Mouse (Mus musculus) bone marrow macrophage, adult 2 months (primary cell): Measurements from ENCODE around the gene Slc31a1. TPM values are rescaled to one million over a fixed set of nuclear protein-coding genes. Genes with fewer than 3 reads are reported as not detected.

Experiments used
- H3K27ac ChIP-seq: 2 replicates; pipeline ENCODE4 v1.5.1; 2012; ENCODE audit warnings: low read depth, low read length; ENCODE audit not compliant: insufficient read depth
- H3K4me1 ChIP-seq: 2 replicates; pipeline ENCODE4 v1.6.1; 2012; ENCODE audit warnings: low read length; ENCODE audit not compliant: control insufficient read depth, insufficient read depth
- H3K4me3 ChIP-seq: 2 replicates; pipeline ENCODE4 v1.5.1; 2012; ENCODE audit warnings: mild to moderate bottlenecking, low read length, moderate library complexity; ENCODE audit not compliant: insufficient read depth
- CTCF ChIP-seq: IDR thresholded peaks from 2 replicates; pipeline ENCODE4 v1.5.1; 2012; ENCODE audit warnings: low read depth, mild to moderate bottlenecking, low read length, moderate library complexity
- POLR2A ChIP-seq: IDR thresholded peaks from 2 replicates; pipeline ENCODE4 v1.6.1; 2012; ENCODE audit warnings: mild to moderate bottlenecking, low read depth, low read length, borderline replicate concordance
- polyA plus RNA-seq: library from polyadenylated mRNA; stranded (reverse); fragments of >200 nt; gene quantifications from 2 replicates; pipeline ENCODE4 v1.2.4, GENCODE M21; 2012; ENCODE audit not compliant: missing spikeins, insufficient read depth, insufficient read length

Slc31a1 gene
- polyA plus RNA-seq, 1 experiment: 71.0 TPM

DNA sequence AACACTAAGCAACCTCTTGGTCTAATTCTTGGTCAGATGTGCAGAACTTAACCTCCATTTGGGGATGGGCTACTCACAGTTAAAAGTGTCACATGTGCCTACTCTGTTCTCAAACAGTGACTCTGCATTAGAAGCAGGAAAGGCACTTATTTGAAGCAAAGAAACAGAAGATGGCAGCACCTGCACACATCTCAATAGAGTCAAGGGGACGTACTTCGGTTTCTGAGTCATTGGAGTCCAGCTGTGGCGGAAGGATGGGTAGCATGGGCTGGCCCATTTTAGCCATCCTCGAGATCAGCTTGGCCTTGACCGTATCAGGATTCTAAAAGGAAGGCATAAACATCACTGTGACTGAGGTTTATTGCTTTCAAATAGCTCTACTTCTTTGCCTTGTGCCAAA is 28.6 kb upstream of the Slc31a1 start:
- H3K4me3 ChIP-seq: no peak overlapping the region
- TF ChIP-seq CTCF (no peak), POLR2A (no peak)
- H3K4me1 ChIP-seq: peaks cover 24% of the 10 kb centered on the region
- H3K27ac ChIP-seq: no peak overlapping the region

DNA sequence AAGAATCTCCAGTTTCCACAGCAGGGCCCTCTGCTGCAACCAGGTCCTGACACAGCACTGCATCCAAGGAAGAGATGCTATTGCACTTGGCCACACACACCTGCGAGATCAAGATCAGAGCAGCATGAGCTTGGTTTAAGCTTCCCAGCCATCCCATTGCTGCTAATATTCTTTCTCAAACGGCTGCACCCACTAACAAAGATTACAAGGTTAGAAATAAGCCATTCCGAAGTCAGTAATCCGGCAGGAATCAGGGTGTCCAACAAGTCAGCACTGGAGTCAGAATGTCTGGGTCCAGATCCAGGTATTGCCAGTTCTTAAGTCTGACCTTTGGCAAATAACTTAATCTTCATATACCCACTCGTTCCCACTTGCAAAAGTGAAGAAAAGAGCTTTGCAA is 22.0 kb upstream of the Slc31a1 start:
- Histone ChIP-seq H3K4me3 (no peak overlapping the region), H3K27ac (no peak overlapping the region), H3K4me1 (no peaks in the 10 kb centered on the region)
- TF ChIP-seq CTCF (no peak), POLR2A (no peak)

DNA sequence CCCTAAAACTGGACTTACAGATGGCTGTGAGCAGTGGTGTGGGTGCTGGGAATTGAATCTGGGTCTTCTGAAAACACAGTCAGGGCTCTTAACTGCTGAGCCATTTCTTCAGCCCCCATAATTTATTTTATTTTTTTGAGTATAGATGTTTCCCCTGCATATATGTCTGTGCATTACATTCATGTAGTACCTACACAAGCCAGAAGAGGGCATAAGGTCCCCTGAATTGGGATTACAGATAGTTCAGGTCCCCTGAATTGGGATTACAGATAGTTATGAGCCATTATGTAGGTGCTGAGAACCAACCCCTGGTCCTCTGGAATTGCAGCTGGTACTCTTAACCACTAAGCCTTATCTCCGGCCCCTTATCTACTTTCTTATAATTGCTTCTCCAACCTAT is 16.5 kb upstream of the Slc31a1 start:
- H3K27ac ChIP-seq: no peak overlapping the region

DNA sequence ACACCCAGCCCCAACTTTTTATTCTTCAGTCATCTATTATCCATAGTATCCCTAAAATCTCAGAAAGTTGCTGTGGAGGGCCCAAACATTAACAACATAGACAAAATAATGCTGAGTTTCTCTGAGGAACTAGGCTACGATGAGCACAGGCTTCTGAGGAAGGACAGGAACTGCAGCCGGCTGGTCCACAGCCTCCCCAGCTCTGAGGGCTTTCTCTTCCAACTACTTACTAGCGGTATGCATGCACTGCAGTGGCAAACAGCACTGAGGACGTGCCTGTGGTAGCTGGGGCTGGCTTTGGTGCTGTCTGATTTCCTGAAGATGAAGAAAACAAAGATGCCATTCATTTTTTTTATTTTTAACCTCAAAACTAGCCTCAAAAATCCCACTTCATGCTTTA is 14.7 kb upstream of the Slc31a1 start:
- TF ChIP-seq POLR2A (no peak), CTCF (no peak)
- Histone ChIP-seq H3K4me3 (no peak overlapping the region), H3K27ac (no peak overlapping the region), H3K4me1 (peaks cover 21% of the 10 kb centered on the region)

More for the DNA sequence above, 16.5 kb upstream of the Slc31a1 start:
- Histone ChIP-seq H3K4me3 (no peak overlapping the region), H3K4me1 (peaks cover 13% of the 10 kb centered on the region)
- no peak for TF ChIP-seq POLR2A
- no peak for TF ChIP-seq CTCF

DNA sequence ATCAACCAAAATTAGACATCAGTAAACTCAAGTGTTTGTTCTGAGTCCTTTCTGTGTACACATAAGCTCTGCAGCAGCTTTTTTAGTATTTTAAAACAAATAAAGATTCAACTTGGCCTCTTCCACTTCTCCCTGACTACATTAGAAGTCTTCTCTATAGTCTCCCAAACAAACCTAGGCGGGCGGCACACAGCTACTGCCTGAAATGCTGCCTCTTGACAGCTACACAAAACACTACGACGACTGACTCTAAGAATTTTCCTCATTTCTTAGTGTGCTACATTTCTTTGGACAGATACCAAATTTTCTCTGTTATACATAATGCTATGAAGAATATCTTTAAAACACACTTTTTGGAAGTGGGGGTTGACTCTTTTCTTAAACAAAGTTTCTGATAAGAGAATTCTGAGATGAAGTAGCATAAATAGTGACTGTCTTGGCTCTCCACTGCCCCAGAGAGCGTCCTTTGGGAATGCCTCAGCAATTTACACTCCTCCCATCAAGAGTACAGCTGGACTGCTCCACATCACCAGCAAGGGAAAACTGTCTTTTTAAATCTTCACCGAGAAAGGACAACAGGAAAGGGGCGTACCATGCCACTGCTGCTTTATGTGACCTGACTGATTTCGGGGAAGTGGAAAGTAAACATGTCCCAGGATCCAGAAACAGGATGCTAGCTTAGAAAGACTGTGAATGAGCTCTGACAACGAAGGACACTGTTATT is 12.8 kb upstream of the Slc31a1 start:
- no peak for TF ChIP-seq POLR2A
- TF ChIP-seq CTCF: no peak
- peak overlapping the region; percentile 71 for H3K27ac ChIP-seq
- H3K4me1 ChIP-seq: peaks cover 26% of the 10 kb centered on the region
- H3K4me3 ChIP-seq: no peak overlapping the region

DNA sequence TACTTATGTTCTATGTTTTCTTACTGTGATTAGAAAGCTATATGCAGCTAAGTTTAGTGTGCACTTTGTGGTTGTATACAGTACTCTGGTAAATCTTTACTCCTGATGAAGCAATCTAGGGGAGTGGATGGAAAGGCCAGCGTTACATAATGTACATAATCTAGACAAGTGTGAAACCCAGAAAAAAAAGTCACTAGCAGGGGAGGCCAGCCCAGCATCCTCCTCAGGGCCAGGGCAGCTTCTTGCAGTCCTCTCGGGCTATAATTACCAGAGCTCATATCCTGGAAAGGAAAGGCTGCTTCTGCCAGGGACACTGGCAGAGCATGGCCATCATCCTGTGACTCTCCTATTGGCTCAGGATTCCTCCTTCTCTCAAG is 12.2 kb upstream of the Slc31a1 start:
- no peak overlapping the region for H3K4me3 ChIP-seq
- H3K4me1 ChIP-seq: peaks cover 30% of the 10 kb centered on the region
- no peak for TF ChIP-seq CTCF
- no peak for TF ChIP-seq POLR2A
- H3K27ac ChIP-seq: peak overlapping the region; percentile 71

DNA sequence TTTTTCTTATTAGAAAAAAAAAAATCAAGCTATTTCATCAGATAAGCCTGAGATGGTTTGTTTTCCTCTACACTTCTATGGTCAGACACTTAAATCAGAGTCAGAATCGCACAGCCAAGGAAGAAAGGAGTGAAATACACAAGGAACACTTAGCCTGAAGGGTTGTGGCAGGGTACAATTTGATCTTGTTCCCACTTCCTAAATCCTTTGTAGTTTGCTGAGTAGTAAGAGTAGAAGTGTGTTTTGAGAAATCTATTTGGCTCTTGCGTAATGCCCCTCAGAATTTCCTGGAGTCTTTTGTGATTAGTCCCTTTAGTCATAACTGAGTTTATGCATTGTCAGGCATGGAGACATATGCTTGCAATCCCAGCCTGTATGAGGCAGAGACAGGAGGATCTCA is 11.2 kb upstream of the Slc31a1 start:
- peak overlapping the region; percentile 94 for H3K27ac ChIP-seq
- TF ChIP-seq POLR2A: no peak
- TF ChIP-seq CTCF: no peak
- peaks cover 37% of the 10 kb centered on the region for H3K4me1 ChIP-seq
- no peak overlapping the region for H3K4me3 ChIP-seq

DNA sequence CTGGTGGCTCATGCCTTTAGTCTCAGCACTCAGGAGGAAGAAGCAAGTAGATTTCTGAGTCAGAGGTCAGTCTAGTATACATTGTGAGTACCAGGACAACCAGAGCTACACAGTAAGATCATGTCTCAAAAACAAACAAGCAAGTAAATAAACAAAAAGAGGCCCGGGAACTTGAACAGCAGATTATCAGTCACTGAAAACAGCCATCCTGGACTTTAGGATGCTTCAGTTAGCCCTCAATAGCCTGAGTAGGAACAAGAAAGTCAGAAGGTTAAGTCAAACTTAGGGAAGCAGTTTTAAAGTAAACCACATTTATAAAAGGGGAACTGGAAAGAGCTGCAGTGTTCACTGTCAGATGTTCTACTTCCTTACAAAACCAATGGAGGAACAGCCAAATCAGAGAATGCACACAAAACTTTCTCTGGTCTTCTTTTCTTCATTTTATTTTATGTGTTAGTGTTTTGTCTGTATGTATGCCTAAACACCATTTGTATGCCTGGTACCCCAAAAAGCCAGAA is 2.8 kb upstream of the Slc31a1 start:
- TF ChIP-seq CTCF (no peak), POLR2A (no peak)
- H3K4me3 ChIP-seq: no peak overlapping the region
- peak overlapping the region; percentile 97 for H3K27ac ChIP-seq
- H3K4me1 ChIP-seq: peaks cover 43% of the 10 kb centered on the region

DNA sequence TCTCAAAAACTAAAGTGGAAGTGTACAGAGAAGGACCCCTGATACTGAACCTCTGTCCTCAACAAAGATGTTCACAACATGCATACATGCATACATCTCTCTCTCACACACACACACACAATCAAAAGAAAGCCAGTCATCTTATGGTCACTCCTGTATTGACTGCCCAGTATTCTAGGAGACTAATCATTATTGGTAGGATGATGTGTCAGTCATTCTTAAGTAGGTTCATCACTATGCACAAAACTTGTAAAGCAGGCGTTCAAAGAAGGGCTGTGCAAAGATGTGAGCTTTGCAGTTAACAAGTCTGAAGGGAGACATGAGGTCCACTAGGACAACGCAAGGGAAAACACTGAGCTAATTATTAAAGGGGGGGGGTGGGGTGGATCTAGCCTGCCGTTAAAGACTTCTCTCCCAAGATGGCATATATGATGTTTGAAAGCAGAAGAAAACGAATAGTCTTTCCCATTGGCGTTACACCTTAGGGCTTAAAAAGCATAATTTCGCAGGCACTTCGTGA is 1.2 kb upstream of the Slc31a1 start:
- Histone ChIP-seq H3K4me3 (peak overlapping the region; percentile 74), H3K27ac (peak overlapping the region; percentile 97), H3K4me1 (peaks cover 31% of the 10 kb centered on the region)
- TF ChIP-seq POLR2A: no peak
- no peak for TF ChIP-seq CTCF

DNA sequence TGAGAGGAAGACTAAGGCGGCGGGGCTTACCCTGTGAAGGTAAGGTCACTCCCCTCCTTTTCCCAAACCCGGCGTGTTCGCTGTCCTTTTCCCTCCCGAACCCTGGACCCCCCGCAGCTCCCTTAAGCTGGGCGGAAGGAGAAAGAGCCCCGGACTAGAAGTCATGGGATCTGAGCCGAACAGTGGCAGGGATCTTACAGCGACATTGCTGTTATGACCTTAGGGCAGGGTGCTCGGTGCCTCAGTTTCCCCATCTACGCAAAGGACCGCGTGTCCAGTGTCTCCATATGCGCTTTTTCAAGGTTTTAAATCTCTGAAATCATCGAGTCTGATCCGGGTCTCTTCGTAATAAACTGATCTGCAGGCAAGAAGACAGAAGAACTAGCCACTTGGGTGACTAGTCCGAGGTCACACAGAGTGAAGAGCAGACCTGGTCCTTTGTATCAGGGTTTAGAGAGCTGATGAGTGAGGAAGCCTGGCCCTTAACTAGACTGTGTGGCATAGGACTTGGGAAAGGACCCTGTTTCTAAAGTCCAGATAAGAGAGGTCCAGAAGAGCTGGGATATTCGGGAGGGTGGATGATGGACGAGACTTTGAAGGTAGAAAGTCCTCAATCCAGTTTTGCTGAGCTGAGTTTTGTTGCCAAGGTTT is 403 bp downstream of the Slc31a1 start:
- H3K4me1 ChIP-seq: peaks cover 24% of the 10 kb centered on the region
- H3K4me3 ChIP-seq: peak overlapping the region; percentile 77
- peak overlapping the region; percentile 50 for H3K27ac ChIP-seq
- TF ChIP-seq CTCF (no peak), POLR2A (no peak)

DNA sequence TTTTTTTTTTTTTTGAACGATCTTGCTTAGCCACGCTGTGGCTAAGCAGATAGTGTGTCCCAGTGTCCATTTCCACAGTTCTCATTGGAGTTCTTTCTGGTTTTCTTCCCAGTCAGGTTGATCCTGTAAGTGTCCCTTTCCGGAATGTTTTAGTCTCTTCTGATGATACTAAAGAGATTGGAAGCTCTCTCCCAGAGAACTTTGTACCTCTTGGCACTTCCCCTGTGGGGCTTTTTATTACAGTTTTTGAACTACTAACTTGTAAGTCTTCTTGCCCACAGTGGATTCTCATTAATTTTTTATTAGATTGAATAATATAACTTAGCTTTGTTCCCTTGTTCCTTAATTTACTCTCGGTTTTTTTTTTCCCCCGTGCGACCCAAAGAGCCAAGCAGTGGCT is 1.0 kb downstream of the Slc31a1 start:
- no peak for TF ChIP-seq CTCF
- TF ChIP-seq POLR2A: no peak
- Histone ChIP-seq H3K4me3 (peak overlapping the region; percentile 77), H3K27ac (no peak overlapping the region), H3K4me1 (peaks cover 20% of the 10 kb centered on the region)
